Mouse (Mus musculus) heart, embryonic 11.5 days (tissue): Measurements from ENCODE around the gene Zfp74. TPM values are rescaled to one million over a fixed set of nuclear protein-coding genes. Genes with fewer than 3 reads are reported as not detected.
A peak's percentile ranks its signal among the peaks of the same experiment; 100 is the strongest.

Source experiments
- ATAC-seq: fragments of 200-750 bp; cut with Nextera tagmentation; replicated peaks from 2 replicates; pipeline ENCODE4 v1.8.0; 2017; ENCODE audit warnings: moderate library complexity; ENCODE audit not compliant: insufficient number of reproducible peaks, low FRiP score, low TSS enrichment
- H3K27ac ChIP-seq: fragments of 300-500 bp; sonication (generic); 2 replicates; pipeline ENCODE4 v1.5.1; 2014; ENCODE audit warnings: mild to moderate bottlenecking, low read depth, low read length
- H3K27me3 ChIP-seq: fragments of 300-500 bp; sonication (generic); 2 replicates; pipeline ENCODE4 v1.6.1; 2014; ENCODE audit warnings: mild to moderate bottlenecking, low read length, mixed read lengths; ENCODE audit not compliant: control insufficient read depth, insufficient read depth
- H3K36me3 ChIP-seq: fragments of 300-500 bp; sonication (generic); 2 replicates; pipeline ENCODE4 v1.6.1; 2014; ENCODE audit warnings: mild to moderate bottlenecking, low read length, moderate library complexity, mixed read lengths; ENCODE audit not compliant: control insufficient read depth, insufficient read depth
- H3K4me1 ChIP-seq: fragments of 300-500 bp; sonication (generic); 2 replicates; pipeline ENCODE4 v1.6.1; 2014; ENCODE audit warnings: low read length; ENCODE audit not compliant: control insufficient read depth, insufficient read depth
- H3K4me2 ChIP-seq: fragments of 300-500 bp; sonication (generic); 2 replicates; pipeline ENCODE4 v1.6.1; 2014; ENCODE audit warnings: mild to moderate bottlenecking, moderate library complexity
- H3K4me3 ChIP-seq: fragments of 300-500 bp; sonication (generic); 2 replicates; pipeline ENCODE4 v1.5.1; 2014; ENCODE audit warnings: low read depth, low read length
- H3K9ac ChIP-seq: fragments of 300-500 bp; sonication (generic); 2 replicates; pipeline ENCODE4 v1.6.1; 2014; ENCODE audit warnings: mild to moderate bottlenecking, low read depth, low read length, moderate library complexity
- H3K9me3 ChIP-seq: fragments of 300-500 bp; sonication (generic); replicated peaks from 2 replicates; pipeline ENCODE4 v1.6.1; 2016; ENCODE audit warnings: low read length; ENCODE audit not compliant: control insufficient read depth
- WGBS: fragments of 180-500 bp; shearing (Covaris S2); extraction: QIAGEN DNeasy Blood & Tissue Kit; methylation state at CpG from one replicate; pipeline ENCODE4 v1.1.7; 2014; ENCODE audit not compliant: insufficient replicate concordance; 5-methylcytosine and 5-hydroxymethylcytosine counted together
- polyA plus RNA-seq: library from polyadenylated mRNA; unstranded; fragments of >200 nt; fragmentation: Nextera tagmentation; extraction: Ambion mirVana; gene quantifications from 2 replicates; pipeline ENCODE4 v1.2.1, GENCODE M21; 2014

The Zfp74 gene
- polyA plus RNA-seq = 7.0 and 10.0 TPM in 2 replicates

GRCm38 (mm10) chr7:29953513-29954401, at the start of gene Zfp74:
Gene Zfp74 (minus strand): TSS chr7:29954089.
- 2% methylated on average over 52 of the region's 52 CpGs for WGBS
- H3K27ac ChIP-seq = peak within 1 kb of the TSS; percentile 93
- H3K9ac ChIP-seq = peak within 1 kb of the TSS; percentile 89
- no peaks in the 10 kb centered on the region; the same call in 1 of the 2 replicates for H3K36me3 ChIP-seq
- ATAC-seq = peak; percentile 84
- 0 out of 2 replicates have a peak, but pooled peaks cover 2% of the 10 kb centered on the region for H3K4me1 ChIP-seq
- H3K27me3 ChIP-seq = no peaks in the 10 kb centered on the region
- peak within 1 kb of the TSS; percentile 66 for H3K4me3 ChIP-seq
- H3K4me2 ChIP-seq = peak within 1 kb of the TSS; percentile 75
- no peaks in the 10 kb centered on the region for H3K9me3 ChIP-seq

GRCm38 (mm10) chr7:30000601-30001000, 46.7 kb upstream of the Zfp74 start:
- Histone ChIP-seq H3K27ac (no peak overlapping the region), H3K36me3 (peaks cover 37% of the 10 kb centered on the region), H3K27me3 (no peaks in the 10 kb centered on the region), H3K9me3 (no peaks in the 10 kb centered on the region), H3K4me3 (no peak overlapping the region), H3K4me1 (no peaks in the 10 kb centered on the region), H3K4me2 (no peak overlapping the region), H3K9ac (no peak overlapping the region)
- no peak for ATAC-seq
- 71% methylated on average over 5 of the region's 5 CpGs for WGBS

- Histone ChIP-seq H3K4me1 (no peaks in the 10 kb centered on the region), H3K4me3 (no peak overlapping the region), H3K27me3 (no peaks in the 10 kb centered on the region), H3K36me3 (peaks cover 58% of the 10 kb centered on the region), H3K4me2 (no peak overlapping the region), H3K9ac (no peak overlapping the region), H3K27ac (no peak overlapping the region), H3K9me3 (no peaks in the 10 kb centered on the region)
- ATAC-seq = no peak
- WGBS = 90% methylated on average over 8 of the region's 8 CpGs
Observed at GRCm38 (mm10) chr7:29995134-29995533, 41.2 kb upstream of the Zfp74 start.

- Histone ChIP-seq H3K9ac (no peak overlapping the region), H3K4me3 (no peak overlapping the region), H3K27me3 (no peaks in the 10 kb centered on the region), H3K4me2 (no peak overlapping the region), H3K36me3 (peaks cover 51% of the 10 kb centered on the region), H3K9me3 (no peaks in the 10 kb centered on the region), H3K4me1 (no peaks in the 10 kb centered on the region), H3K27ac (no peak overlapping the region)
- 95% methylated on average over 9 of the region's 9 CpGs for WGBS
- ATAC-seq = no peak
Observed at GRCm38 (mm10) chr7:29993340-29993739, 39.5 kb upstream of the Zfp74 start.

GRCm38 (mm10) chr7:29992698-29993097, 38.8 kb upstream of the Zfp74 start:
- H3K4me3 ChIP-seq = no peak overlapping the region
- no peaks in the 10 kb centered on the region for H3K4me1 ChIP-seq
- H3K9ac ChIP-seq = no peak overlapping the region
- no peak overlapping the region for H3K27ac ChIP-seq
- WGBS = 97% methylated on average over 8 of the region's 8 CpGs
- H3K9me3 ChIP-seq = no peaks in the 10 kb centered on the region
- H3K27me3 ChIP-seq = no peaks in the 10 kb centered on the region
- H3K36me3 ChIP-seq = peaks cover 49% of the 10 kb centered on the region
- no peak for ATAC-seq
- no peak overlapping the region for H3K4me2 ChIP-seq

GRCm38 (mm10) chr7:29989031-29989430, 35.1 kb upstream of the Zfp74 start:
- H3K27me3 ChIP-seq = no peaks in the 10 kb centered on the region
- H3K9ac ChIP-seq = no peak overlapping the region
- no peak for ATAC-seq
- no peaks in the 10 kb centered on the region for H3K9me3 ChIP-seq
- no peak overlapping the region for H3K4me2 ChIP-seq
- no peak overlapping the region for H3K4me3 ChIP-seq
- H3K27ac ChIP-seq = no peak overlapping the region
- peaks cover 44% of the 10 kb centered on the region for H3K36me3 ChIP-seq
- H3K4me1 ChIP-seq = peaks cover 13% of the 10 kb centered on the region
- 79% methylated on average over 11 of the region's 11 CpGs for WGBS

- Histone ChIP-seq H3K9me3 (no peaks in the 10 kb centered on the region), H3K27ac (no peak overlapping the region), H3K36me3 (peaks cover 35% of the 10 kb centered on the region), H3K4me1 (peaks cover 18% of the 10 kb centered on the region), H3K4me2 (no peak overlapping the region), H3K4me3 (no peak overlapping the region), H3K9ac (no peak overlapping the region), H3K27me3 (no peaks in the 10 kb centered on the region)
- ATAC-seq = no peak
- WGBS = 93% methylated on average over 5 of the region's 5 CpGs
Observed at GRCm38 (mm10) chr7:29987551-29987950, 33.7 kb upstream of the Zfp74 start.

GRCm38 (mm10) chr7:29986101-29986500, 32.2 kb upstream of the Zfp74 start:
- no peak overlapping the region for H3K4me2 ChIP-seq
- peaks cover 30% of the 10 kb centered on the region for H3K36me3 ChIP-seq
- 82% methylated on average over 8 of the region's 8 CpGs for WGBS
- H3K4me1 ChIP-seq = peaks cover 24% of the 10 kb centered on the region
- no peak overlapping the region for H3K27ac ChIP-seq
- no peaks in the 10 kb centered on the region for H3K9me3 ChIP-seq
- H3K27me3 ChIP-seq = no peaks in the 10 kb centered on the region
- H3K9ac ChIP-seq = no peak overlapping the region
- ATAC-seq = no peak
- H3K4me3 ChIP-seq = no peak overlapping the region
